Mouse (Mus musculus) hindbrain, embryonic 13.5 days (tissue): ENCODE data around the gene Tsga8. TPM values are rescaled to one million over a fixed set of nuclear protein-coding genes. Genes with fewer than 3 reads are reported as not detected.

Experiments used
- ATAC-seq: fragments of 200-750 bp; cut with Nextera tagmentation; 2 replicates; pipeline ENCODE4 v1.8.0; 2017; ENCODE audit warnings: moderate TSS enrichment; ENCODE audit not compliant: low FRiP score
- H3K27ac ChIP-seq: fragments of 300-500 bp; sonication (generic); 2 replicates; pipeline ENCODE4 v1.5.1; 2015; ENCODE audit warnings: inconsistent platforms, mild to moderate bottlenecking, moderate library complexity
- H3K27me3 ChIP-seq: fragments of 300-500 bp; sonication (generic); 2 replicates; pipeline ENCODE4 v1.6.1; 2015; ENCODE audit warnings: mild to moderate bottlenecking, inconsistent platforms
- H3K36me3 ChIP-seq: fragments of 300-500 bp; sonication (generic); 2 replicates; pipeline ENCODE4 v1.6.1; 2015; ENCODE audit warnings: mild to moderate bottlenecking, inconsistent platforms
- H3K4me1 ChIP-seq: fragments of 300-500 bp; sonication (generic); replicated peaks from 2 replicates; pipeline ENCODE4 v1.6.1; 2015; ENCODE audit warnings: inconsistent platforms
- H3K4me2 ChIP-seq: fragments of 300-500 bp; sonication (generic); 2 replicates; pipeline ENCODE4 v1.6.1; 2015; ENCODE audit warnings: inconsistent platforms, mild to moderate bottlenecking, moderate library complexity
- H3K4me3 ChIP-seq: fragments of 300-500 bp; sonication (generic); 2 replicates; pipeline ENCODE4 v1.5.1; 2015; ENCODE audit warnings: mild to moderate bottlenecking, inconsistent platforms
- H3K9ac ChIP-seq: fragments of 300-500 bp; sonication (generic); 2 replicates; pipeline ENCODE4 v1.6.1; 2015; ENCODE audit warnings: mild to moderate bottlenecking, inconsistent platforms
- H3K9me3 ChIP-seq: fragments of 300-500 bp; sonication (generic); 2 replicates; pipeline ENCODE4 v1.6.1; 2016; ENCODE audit warnings: inconsistent platforms
- WGBS: fragments of 180-500 bp; shearing (Covaris S2); methylation state at CpG from one replicate; pipeline ENCODE4 v1.1.7; 2015; 5-methylcytosine and 5-hydroxymethylcytosine counted together
- polyA plus RNA-seq: library from polyadenylated mRNA; unstranded; fragments of >200 nt; fragmentation: Nextera tagmentation; extraction: Ambion mirVana; gene quantifications from 2 replicates; pipeline ENCODE4 v1.2.1, GENCODE M21; 2015

Gene Tsga8
- not detected in 2 replicates for polyA plus RNA-seq

DNA sequence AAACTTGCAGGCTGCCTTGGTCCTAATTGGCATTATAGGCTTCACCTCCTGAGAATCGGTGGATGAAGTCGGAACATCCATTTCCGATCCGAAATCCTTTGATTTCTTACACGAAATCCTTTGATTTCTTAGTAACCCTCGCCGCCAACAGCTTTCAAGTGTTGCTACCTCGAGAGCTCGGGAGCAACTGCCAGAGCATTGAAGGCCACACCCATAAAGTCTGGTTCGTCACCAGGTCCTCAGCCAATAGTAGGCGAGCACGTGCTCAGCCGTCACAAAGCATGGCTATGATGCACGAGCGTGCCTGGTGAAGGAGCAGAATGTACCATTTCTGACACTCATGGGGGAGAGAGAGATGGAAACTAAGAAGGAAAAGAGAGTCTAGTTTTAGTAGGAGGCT lies at the start of gene Tsga8:
TSS of gene Tsga8 (minus strand) at position 327 of the 400 bp plus-strand sequence.
- Histone ChIP-seq H3K4me1 (no peaks in the 10 kb centered on the region), H3K27me3 (no peaks in the 10 kb centered on the region), H3K27ac (no peak within 1 kb of the TSS), H3K9ac (no peak within 1 kb of the TSS), H3K4me3 (no peak within 1 kb of the TSS), H3K36me3 (no peaks in the 10 kb centered on the region), H3K4me2 (no peak within 1 kb of the TSS), H3K9me3 (no peaks in the 10 kb centered on the region)
- no peak for ATAC-seq
- WGBS: 93% methylated on average over 15 of the region's 15 CpGs
